Mouse (Mus musculus) midbrain, embryonic 16.5 days (tissue): ENCODE measurements around the gene Kcng4. TPM values are rescaled to one million over a fixed set of nuclear protein-coding genes. Genes with fewer than 3 reads are reported as not detected.

Experiments
- ATAC-seq: fragments of 200-750 bp; cut with Nextera tagmentation; 2 replicates; pipeline ENCODE4 v1.8.0; 2017; ENCODE audit warnings: moderate TSS enrichment
- H3K27ac ChIP-seq: fragments of 300-500 bp; sonication (generic); 2 replicates; pipeline ENCODE4 v1.5.1; 2014; ENCODE audit warnings: mild to moderate bottlenecking, low read length, mixed read lengths
- H3K27me3 ChIP-seq: fragments of 300-500 bp; sonication (generic); 2 replicates; pipeline ENCODE4 v1.6.1; 2014; ENCODE audit warnings: low read depth, low read length, mixed read lengths; ENCODE audit not compliant: control insufficient read depth, insufficient read depth
- H3K36me3 ChIP-seq: fragments of 300-500 bp; sonication (generic); 2 replicates; pipeline ENCODE4 v1.6.1; 2014; ENCODE audit warnings: mild to moderate bottlenecking, low read length, moderate library complexity, mixed read lengths; ENCODE audit not compliant: control insufficient read depth, insufficient read depth
- H3K4me1 ChIP-seq: fragments of 300-500 bp; sonication (generic); 2 replicates; pipeline ENCODE4 v1.6.1; 2014; ENCODE audit warnings: mild to moderate bottlenecking, low read length, mixed read lengths; ENCODE audit not compliant: control insufficient read depth, insufficient read depth
- H3K4me2 ChIP-seq: fragments of 300-500 bp; sonication (generic); 2 replicates; pipeline ENCODE4 v1.6.1; 2014; ENCODE audit warnings: mild to moderate bottlenecking, low read length, mixed read lengths
- H3K4me3 ChIP-seq: fragments of 300-500 bp; sonication (generic); 2 replicates; pipeline ENCODE4 v1.5.1; 2014; ENCODE audit warnings: low read depth, mild to moderate bottlenecking, low read length, moderate library complexity, mixed read lengths
- H3K9ac ChIP-seq: fragments of 300-500 bp; sonication (generic); 2 replicates; pipeline ENCODE4 v1.6.1; 2014; ENCODE audit warnings: low read depth, low read length, mixed read lengths
- H3K9me3 ChIP-seq: fragments of 300-500 bp; sonication (generic); replicated peaks from 2 replicates; pipeline ENCODE4 v1.6.1; 2014; ENCODE audit warnings: mild to moderate bottlenecking, low read length, mixed read lengths; ENCODE audit not compliant: control insufficient read depth, poor library complexity, severe bottlenecking
- WGBS: fragments of 180-500 bp; shearing (Covaris S2); extraction: QIAGEN DNeasy Blood & Tissue Kit; methylation state at CpG from one replicate; pipeline ENCODE4 v1.1.7; 2014; 5-methylcytosine and 5-hydroxymethylcytosine counted together
- polyA plus RNA-seq: library from polyadenylated mRNA; unstranded; fragments of >200 nt; fragmentation: Nextera tagmentation; extraction: Ambion mirVana; gene quantifications from 2 replicates; pipeline ENCODE4 v1.2.1, GENCODE M21; 2015

Kcng4 gene
- polyA plus RNA-seq, 1 experiment from 2014 or later = 0.26 TPM

- no peak overlapping the region for H3K4me2 ChIP-seq
- H3K4me1 ChIP-seq = no peaks in the 10 kb centered on the region
- no peaks in the 10 kb centered on the region for H3K36me3 ChIP-seq
- no peak overlapping the region for H3K27ac ChIP-seq
- no peak overlapping the region for H3K4me3 ChIP-seq
- H3K9me3 ChIP-seq = no peaks in the 10 kb centered on the region
- no peak overlapping the region for H3K9ac ChIP-seq
- no peaks in the 10 kb centered on the region for H3K27me3 ChIP-seq
- WGBS = 84% methylated on average over 1 of the region's 1 CpGs
- ATAC-seq = no peak
Observed at GRCm38 (mm10) chr8:119623744-119624143, 11.7 kb downstream of the Kcng4 start.

GRCm38 (mm10) chr8:119623061-119623460 lies 12.4 kb downstream of the Kcng4 start:
- Histone ChIP-seq H3K4me3 (no peak overlapping the region), H3K27me3 (no peaks in the 10 kb centered on the region), H3K4me2 (no peak overlapping the region), H3K36me3 (no peaks in the 10 kb centered on the region), H3K9me3 (no peaks in the 10 kb centered on the region), H3K4me1 (no peaks in the 10 kb centered on the region), H3K9ac (no peak overlapping the region), H3K27ac (no peak overlapping the region)
- ATAC-seq = no peak
- 87% methylated on average over 8 of the region's 8 CpGs for WGBS

DNA sequence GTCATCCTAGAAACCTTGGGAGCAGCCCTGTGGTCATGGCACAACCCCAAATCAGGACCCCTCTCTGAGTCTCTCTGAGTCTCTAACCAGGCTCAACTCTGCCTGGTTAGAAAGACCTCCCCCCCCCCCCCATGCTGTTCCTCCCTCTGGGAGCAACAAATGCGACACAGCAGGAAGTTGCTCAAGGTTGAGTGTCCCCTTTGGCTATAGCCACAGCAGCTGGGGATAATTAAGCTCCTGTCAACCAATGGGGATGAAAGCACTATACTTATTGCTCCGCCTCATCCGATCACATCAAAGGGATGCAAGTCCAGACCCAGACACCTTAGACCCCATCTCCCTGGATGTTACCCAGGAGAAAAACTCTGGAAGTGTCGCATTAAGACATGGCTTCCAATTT lies 12.9 kb downstream of the Kcng4 start:
- 59% methylated on average over 4 of the region's 4 CpGs for WGBS
- no peaks in the 10 kb centered on the region for H3K9me3 ChIP-seq

DNA sequence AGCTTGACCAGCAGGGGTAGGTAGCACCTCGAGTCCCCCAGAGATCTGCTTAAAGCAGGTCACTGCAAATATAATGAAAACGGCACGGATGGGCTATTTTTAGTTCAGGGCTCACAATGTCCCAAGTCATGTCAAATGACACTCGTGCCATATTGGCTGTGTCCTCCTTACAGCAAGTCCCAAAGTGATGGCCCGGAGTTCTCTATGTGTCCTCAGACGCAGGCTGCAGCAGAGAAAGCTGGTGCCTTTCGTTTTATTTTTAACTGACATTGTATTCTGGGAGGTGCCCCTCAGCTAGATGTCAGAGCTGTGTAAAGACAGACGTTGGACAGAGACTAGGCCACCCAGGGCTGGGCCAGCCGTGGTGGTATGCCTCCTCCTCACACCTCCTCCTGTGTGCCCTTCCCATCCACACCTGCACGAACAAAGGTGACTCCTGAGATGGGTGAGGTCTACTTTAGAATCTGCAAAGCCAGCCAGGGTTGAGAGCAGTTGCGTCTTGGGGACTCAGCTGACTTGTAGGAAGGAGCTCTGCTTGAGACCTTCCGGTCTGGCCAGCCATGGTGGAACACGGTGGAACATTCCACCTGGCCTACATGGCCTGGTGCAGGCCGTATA lies 14.5 kb downstream of the Kcng4 start:
- H3K9ac ChIP-seq = no peak overlapping the region
- WGBS = 89% methylated on average over 14 of the region's 14 CpGs

More for the DNA sequence above, 12.9 kb downstream of the Kcng4 start:
- no peak overlapping the region for H3K27ac ChIP-seq
- H3K4me3 ChIP-seq = no peak overlapping the region
- H3K27me3 ChIP-seq = no peaks in the 10 kb centered on the region
- H3K4me2 ChIP-seq = no peak overlapping the region
- H3K4me1 ChIP-seq = no peaks in the 10 kb centered on the region
- no peaks in the 10 kb centered on the region for H3K36me3 ChIP-seq
- ATAC-seq = no peak
- no peak overlapping the region for H3K9ac ChIP-seq

DNA sequence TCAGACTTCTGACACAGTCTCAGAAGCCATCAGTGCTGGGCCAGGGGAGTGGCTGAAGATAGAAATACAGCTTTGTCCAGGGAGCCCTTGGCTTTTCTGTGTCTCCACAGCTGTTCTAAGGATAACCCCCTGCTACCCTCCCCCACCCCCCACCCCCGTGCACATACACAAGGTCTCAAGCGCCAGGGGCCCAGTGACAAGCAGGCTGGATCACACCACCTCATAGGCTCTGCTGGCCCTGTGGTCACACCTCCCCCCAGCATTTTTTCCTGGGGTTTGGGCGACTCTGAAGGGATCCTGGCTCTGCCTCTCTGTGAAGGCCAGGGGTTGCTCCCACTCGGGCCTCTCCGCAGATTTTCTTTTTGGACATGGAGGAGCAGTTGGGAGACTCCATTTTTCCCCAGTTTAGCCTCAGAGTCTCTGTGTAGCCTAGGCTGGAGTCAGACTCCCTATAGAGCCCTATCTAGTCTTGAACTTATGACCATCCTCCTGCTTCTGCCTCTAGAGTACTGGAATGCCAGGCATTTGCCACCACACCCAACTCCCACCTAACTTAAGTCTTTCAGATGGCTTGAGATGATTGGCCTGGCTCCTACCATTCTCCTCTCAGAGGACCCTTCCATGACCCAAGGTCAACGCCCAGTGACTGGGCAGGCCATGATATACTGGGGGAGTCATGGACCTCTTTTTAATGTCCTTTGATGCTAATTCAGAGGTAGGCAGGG lies 15.2 kb downstream of the Kcng4 start:
- ATAC-seq = no peak
- Histone ChIP-seq H3K27ac (no peak overlapping the region), H3K36me3 (no peaks in the 10 kb centered on the region), H3K4me2 (no peak overlapping the region), H3K9ac (no peak overlapping the region), H3K9me3 (no peaks in the 10 kb centered on the region), H3K27me3 (no peaks in the 10 kb centered on the region), H3K4me1 (no peaks in the 10 kb centered on the region), H3K4me3 (no peak overlapping the region)
- 80% methylated on average over 6 of the region's 6 CpGs for WGBS

More for the DNA sequence above, 14.5 kb downstream of the Kcng4 start:
- no peaks in the 10 kb centered on the region for H3K27me3 ChIP-seq
- H3K4me3 ChIP-seq = no peak overlapping the region
- no peak for ATAC-seq
- H3K27ac ChIP-seq = no peak overlapping the region
- no peak overlapping the region for H3K4me2 ChIP-seq
- no peaks in the 10 kb centered on the region for H3K4me1 ChIP-seq
- no peaks in the 10 kb centered on the region for H3K9me3 ChIP-seq
- no peaks in the 10 kb centered on the region for H3K36me3 ChIP-seq

GRCm38 (mm10) chr8:119618887-119619286 lies 16.6 kb downstream of the Kcng4 start:
- Histone ChIP-seq H3K36me3 (no peaks in the 10 kb centered on the region), H3K4me1 (no peaks in the 10 kb centered on the region), H3K4me3 (no peak overlapping the region), H3K4me2 (no peak overlapping the region), H3K27me3 (no peaks in the 10 kb centered on the region), H3K9ac (no peak overlapping the region), H3K27ac (no peak overlapping the region), H3K9me3 (no peaks in the 10 kb centered on the region)
- ATAC-seq = no peak
- WGBS = 79% methylated on average over 5 of the region's 5 CpGs

DNA sequence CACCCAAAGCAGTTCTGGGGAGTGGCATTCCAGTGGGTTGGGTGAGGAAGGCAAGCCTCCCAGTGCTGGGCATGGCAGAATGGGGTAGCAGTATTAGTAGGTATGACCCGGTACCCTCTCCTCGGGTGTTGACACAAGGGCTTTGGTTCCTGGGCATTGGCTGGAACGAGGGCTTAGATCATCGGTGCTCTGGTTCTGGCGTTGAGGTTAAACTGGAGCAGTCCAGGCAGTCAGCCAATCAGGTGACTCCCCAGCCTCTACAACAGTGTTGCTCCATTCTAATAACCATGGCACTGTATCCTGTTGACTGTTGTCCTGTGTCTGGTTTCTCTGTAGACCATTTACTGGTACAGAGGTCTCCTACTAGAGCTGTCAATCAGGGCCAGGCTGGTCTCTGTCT lies 17.9 kb downstream of the Kcng4 start:
- Histone ChIP-seq H3K9me3 (no peaks in the 10 kb centered on the region), H3K4me3 (no peak overlapping the region), H3K4me1 (no peaks in the 10 kb centered on the region), H3K27me3 (no peaks in the 10 kb centered on the region), H3K27ac (no peak overlapping the region), H3K36me3 (no peaks in the 10 kb centered on the region), H3K4me2 (no peak overlapping the region), H3K9ac (no peak overlapping the region)
- WGBS = 88% methylated on average over 5 of the region's 5 CpGs
- ATAC-seq = no peak

- H3K27ac ChIP-seq = no peak overlapping the region
- H3K9me3 ChIP-seq = no peaks in the 10 kb centered on the region
- H3K4me3 ChIP-seq = no peak overlapping the region
- WGBS = 93% methylated on average over 4 of the region's 4 CpGs
- H3K4me1 ChIP-seq = no peaks in the 10 kb centered on the region
- no peaks in the 10 kb centered on the region for H3K36me3 ChIP-seq
- no peak overlapping the region for H3K4me2 ChIP-seq
- no peak overlapping the region for H3K9ac ChIP-seq
- ATAC-seq = no peak
- H3K27me3 ChIP-seq = no peaks in the 10 kb centered on the region
Observed at GRCm38 (mm10) chr8:119616811-119617210, 18.7 kb downstream of the Kcng4 start.

DNA sequence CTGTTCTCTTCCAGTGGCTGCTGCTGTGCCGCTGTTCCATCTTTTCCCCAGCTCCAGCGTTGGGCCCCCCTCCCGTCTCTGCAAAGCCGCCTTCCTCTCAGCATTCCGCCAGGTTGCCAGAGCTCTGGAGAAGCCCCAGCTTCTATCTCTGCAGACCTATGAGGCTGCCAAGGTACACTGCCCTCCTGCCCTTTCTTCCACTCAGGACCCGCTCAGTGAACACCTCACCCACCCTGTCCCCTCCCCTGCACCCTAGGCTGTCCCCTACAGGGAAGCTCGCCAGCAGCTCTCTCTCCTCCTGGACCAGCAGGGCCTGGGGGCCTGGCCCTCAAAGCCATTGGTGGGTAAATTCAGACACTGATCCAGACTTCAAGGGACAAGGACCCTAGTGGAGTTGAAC lies 19.1 kb downstream of the Kcng4 start:
- no peak overlapping the region for H3K4me3 ChIP-seq
- H3K27ac ChIP-seq = no peak overlapping the region
- H3K27me3 ChIP-seq = no peaks in the 10 kb centered on the region
- H3K9ac ChIP-seq = no peak overlapping the region
- no peaks in the 10 kb centered on the region for H3K9me3 ChIP-seq
- H3K4me2 ChIP-seq = no peak overlapping the region
- WGBS = 69% methylated on average over 7 of the region's 7 CpGs
- no peak for ATAC-seq
- no peaks in the 10 kb centered on the region for H3K4me1 ChIP-seq
- H3K36me3 ChIP-seq = no peaks in the 10 kb centered on the region
